Mouse (Mus musculus) adrenal gland, postnatal 0 days (tissue): ENCODE measurements around the gene Pcdh8. TPM values are rescaled to one million over a fixed set of nuclear protein-coding genes. Genes with fewer than 3 reads are reported as not detected.

ENCODE experiments used
- microRNA-seq: library from miRNA; unstranded; fragments of <30 nt; microRNA quantifications from one replicate; pipeline ENCODE4, GENCODE M21; 2016; ENCODE audit warnings: borderline replicate concordance; ENCODE audit not compliant: insufficient number of aligned reads
- polyA plus RNA-seq: library from polyadenylated mRNA; unstranded; fragments of >200 nt; fragmentation: Nextera tagmentation; extraction: Ambion mirVana; gene quantifications from 2 replicates; pipeline ENCODE4 v1.2.1, GENCODE M21; 2015

Gene Pcdh8
- polyA plus RNA-seq: 0.28 and 0.33 TPM in 2 replicates

DNA sequence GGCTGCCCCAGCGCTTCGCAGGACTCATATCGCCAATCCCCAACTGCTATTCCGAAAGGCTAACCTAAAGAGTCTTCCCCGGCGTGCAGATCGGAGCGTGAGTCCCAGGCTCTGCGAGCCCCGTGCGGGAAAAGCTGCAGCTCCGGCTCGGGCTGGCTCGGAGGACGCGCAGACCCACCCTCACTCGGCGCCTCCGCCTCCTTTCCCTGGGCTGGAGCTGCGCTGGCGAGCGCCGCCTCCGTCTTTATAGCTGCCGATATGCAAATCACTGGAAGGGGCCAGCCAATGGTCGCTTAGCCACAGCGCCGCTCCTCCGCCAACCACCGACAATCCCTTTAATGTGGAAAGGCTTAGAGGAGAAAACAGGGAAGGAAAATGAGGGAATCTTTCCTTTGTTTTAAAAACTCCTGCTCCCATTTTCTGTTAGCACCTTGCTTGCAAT is at the start of gene Pcdh8:
Gene Pcdh8, minus strand, starts transcription at position 219 of the 442 bp plus-strand sequence.

Small RNA genes lying within 50 kb of the gene (microRNA-seq; reads per million reads assigned to microRNA genes)
- gene Mir759: not detected

Other genes with a start within 250 kb of the Pcdh8 start
- 119 and 123 TPM in 2 replicates for gene Sugt1, start 183.6 kb downstream of the Pcdh8 start, polyA plus RNA-seq
- gene Cnmd, start 109.1 kb downstream of the Pcdh8 start, polyA plus RNA-seq: 1.4 and 2.2 TPM in 2 replicates
- gene Olfm4, start 212.8 kb upstream of the Pcdh8 start, polyA plus RNA-seq: 2.0 and 3.2 TPM in 2 replicates